Mouse (Mus musculus): ENCODE measurements around the gene Grik4.

Grik4 gene

DNA sequence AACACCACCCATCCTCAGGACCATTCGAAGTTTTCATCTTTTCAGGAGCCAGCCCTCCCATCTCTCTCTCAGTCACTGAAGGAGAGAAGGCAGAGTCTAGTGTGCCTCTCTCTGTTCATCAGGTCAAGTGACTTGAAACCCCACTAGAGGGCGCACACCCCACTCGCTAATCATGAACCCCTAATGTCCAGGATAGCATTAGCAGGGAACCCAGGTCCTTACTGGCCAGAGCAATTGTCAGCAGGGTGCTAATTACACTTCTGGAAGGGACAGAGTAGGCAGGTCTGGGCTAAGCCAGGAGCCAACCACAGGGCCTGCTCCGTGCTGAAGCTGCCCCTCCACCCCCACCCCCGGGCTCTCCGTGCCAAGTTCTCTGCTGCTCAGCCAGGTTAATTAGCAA, 371.1 kb downstream of the Grik4 start:
- CTCF ChIA-PET: no interaction called here

GRCm38 (mm10) chr9:42565921-42566320, 378.4 kb downstream of the Grik4 start:
- CTCF ChIA-PET: no interaction called here

- CTCF ChIA-PET: interaction anchor here (0.6 kb wide), 1 partner anchor 463 kb away, joined by 4 read pairs; no protein-coding TSS in a partner anchor
Observed at GRCm38 (mm10) chr9:42555186-42555585, 389.1 kb downstream of the Grik4 start.

DNA sequence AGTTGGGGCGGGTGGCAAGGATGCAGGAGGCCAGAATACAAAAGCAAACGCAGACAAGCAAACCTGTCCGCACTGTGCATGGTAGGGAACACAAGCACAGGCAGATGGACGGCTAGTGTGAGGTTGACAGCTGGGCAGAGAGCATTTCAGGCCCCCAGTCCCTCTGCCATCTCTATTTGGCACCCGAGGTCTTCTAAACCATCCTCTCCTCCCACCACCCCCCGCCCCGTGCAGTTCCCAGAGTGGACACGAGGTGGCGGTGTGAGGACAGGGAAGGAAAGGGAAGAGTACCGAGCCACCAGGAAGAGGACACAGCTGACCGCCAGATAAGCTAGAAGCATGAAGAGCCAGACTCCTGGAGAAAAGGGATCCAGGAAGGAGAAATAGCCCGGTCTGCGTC, 394.2 kb downstream of the Grik4 start:
- CTCF ChIA-PET: interaction anchor here (0.8 kb wide), 1 partner anchor 76 kb away, joined by 6 read pairs; no protein-coding TSS in a partner anchor

DNA sequence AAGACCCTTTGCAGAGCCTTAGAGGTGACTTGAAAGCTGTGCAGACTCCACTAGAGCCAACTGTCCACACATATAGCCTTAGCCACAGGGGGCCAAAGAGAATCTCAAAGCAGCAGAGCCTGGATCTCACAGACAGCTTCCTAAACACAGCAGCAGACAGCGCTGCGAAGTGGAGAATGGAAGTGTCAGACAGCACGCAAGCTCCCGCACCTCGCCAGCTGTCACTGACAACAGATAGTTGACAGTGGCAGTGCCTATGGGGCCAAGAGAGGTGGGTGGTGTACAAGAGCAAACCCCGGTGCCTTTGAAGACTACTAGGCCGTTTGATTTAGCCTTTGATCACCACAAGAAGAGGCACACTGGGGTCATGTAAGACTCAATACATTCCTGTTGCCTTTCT, 395.3 kb downstream of the Grik4 start:
- CTCF ChIA-PET: no interaction called here

GRCm38 (mm10) chr9:42544521-42544920, 399.8 kb downstream of the Grik4 start:
- CTCF ChIA-PET: interaction anchor here (0.5 kb wide), 1 partner anchor 10 kb away, joined by 5 read pairs; no protein-coding TSS in a partner anchor

DNA sequence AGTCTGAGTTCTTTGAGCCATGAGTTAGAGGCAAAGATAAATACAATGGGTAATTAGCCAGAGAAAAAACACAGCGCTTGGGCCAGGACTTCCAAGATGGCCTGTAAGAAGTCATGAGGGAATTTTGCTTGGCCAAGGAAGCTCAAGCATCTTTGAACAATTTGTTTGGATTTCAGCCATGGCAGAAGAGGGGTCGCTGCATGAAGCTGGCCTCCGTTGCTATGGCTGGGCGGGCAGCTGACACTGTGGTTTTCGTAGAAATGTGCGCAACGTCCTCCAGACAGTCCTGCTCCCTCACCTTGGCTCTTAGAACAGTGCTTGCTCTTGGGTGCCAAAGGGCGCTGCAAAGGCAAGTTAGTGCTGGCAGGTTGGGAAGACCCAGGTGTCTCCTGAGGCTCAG, 410.8 kb downstream of the Grik4 start:
- CTCF ChIA-PET: no interaction called here

GRCm38 (mm10) chr9:42533041-42533440, 411.3 kb downstream of the Grik4 start:
- CTCF ChIA-PET: no interaction called here

GRCm38 (mm10) chr9:42531951-42532350, 412.3 kb downstream of the Grik4 start:
- CTCF ChIA-PET: no interaction called here

GRCm38 (mm10) chr9:42530221-42531152, 413.8 kb downstream of the Grik4 start:
- CTCF ChIA-PET: no interaction called here

DNA sequence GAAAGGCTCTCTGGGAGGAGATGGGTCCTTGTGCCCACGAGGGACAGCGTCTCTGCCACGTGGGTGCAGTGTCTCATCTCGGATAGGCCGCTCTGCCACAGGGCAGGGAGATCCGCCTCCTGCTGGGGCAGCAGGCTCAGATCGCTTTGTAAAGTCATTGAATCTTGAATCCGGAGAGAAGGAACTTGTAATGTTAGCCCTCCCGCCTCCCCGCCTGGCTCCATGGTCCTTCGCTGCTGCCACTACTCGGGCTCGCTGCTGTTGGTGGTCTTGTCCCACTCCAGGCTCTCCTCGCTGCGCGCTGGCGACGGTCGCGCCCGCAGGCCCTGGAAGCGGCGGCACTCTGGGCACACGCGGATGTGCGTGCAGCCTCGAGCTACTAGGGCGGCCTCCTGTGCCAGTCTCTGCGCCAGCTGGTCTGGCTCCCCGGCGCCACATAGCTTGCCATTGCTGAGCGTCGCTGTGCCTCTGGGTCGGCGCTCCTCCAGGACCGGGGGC, 423.7 kb downstream of the Grik4 start:
- CTCF ChIA-PET: no interaction called here

- CTCF ChIA-PET: no interaction called here
Observed at GRCm38 (mm10) chr9:42518163-42518562, 426.1 kb downstream of the Grik4 start.

- CTCF ChIA-PET: no interaction called here
Observed at GRCm38 (mm10) chr9:42513159-42513558, 431.1 kb downstream of the Grik4 start.

- CTCF ChIA-PET: no interaction called here
Observed at GRCm38 (mm10) chr9:42512312-42512711, 432.0 kb downstream of the Grik4 start.

DNA sequence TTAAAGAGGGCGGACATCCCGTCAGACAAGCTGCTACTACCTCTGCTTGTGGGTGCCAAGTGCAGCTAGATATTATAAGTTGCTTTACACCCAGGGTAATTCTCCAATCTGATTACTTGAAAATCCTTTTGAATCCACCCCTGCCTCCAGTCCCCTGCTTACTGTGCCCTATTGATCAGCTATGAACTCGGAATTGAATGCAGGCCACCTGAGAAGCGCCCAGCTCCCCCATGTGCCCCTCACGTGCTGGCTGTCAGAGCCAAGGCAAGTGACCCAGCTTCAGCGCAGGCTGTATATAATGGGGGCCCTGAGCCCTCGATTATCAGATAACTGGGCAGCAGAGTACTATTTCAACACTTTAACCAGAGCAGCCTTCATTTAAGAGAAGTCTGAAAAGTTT, 436.1 kb downstream of the Grik4 start:
- CTCF ChIA-PET: no interaction called here

DNA sequence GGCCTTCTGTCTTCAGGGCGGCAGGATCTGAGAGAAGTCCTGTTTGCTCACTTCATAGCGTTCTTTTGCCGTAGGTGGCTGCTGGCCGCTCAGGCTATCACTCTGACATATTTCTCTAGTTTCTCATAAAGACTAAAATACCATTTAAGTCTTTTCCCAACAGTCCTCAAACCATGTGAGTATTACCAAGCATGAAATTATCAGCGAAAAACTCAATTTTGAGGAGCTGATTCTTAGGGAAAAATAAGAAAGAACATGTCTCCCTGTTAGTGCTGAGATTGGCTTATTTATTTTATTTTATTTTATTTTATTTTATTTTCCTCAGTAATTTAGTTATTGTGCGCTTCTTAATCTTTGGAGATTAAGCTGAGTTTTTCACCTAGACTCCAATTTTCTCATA, 436.6 kb downstream of the Grik4 start, which contains the start of gene Tbcel:
Gene Tbcel, minus strand, starts transcription at position 101 of the 400 bp plus-strand sequence.
- CTCF ChIA-PET: no interaction called here

- CTCF ChIA-PET: no interaction called here
Observed at GRCm38 (mm10) chr9:42507022-42507421, 437.3 kb downstream of the Grik4 start.

- CTCF ChIA-PET: no interaction called here
Observed at GRCm38 (mm10) chr9:42504971-42505510, 439.3 kb downstream of the Grik4 start.

DNA sequence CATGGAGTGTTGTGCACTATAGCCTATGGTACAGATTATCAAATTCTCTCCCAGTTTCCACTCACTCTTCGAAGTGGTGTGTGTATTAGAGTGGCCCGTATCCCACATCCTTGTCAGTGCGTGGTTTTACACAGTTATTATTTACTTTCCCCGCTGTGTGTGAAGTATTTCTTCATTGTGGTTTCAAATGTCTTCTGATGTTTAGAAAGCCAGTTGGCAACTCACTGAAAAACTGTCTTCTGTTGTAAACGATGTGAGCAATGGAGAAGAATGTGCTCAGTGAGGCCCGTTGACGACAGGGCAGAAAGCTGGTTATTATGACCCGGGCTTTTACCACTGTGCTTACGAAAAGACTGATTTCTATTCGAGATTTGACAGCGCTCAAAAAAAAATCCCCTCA, 439.7 kb downstream of the Grik4 start:
- CTCF ChIA-PET: no interaction called here

GRCm38 (mm10) chr9:42503709-42504108, 440.6 kb downstream of the Grik4 start:
- CTCF ChIA-PET: no interaction called here

DNA sequence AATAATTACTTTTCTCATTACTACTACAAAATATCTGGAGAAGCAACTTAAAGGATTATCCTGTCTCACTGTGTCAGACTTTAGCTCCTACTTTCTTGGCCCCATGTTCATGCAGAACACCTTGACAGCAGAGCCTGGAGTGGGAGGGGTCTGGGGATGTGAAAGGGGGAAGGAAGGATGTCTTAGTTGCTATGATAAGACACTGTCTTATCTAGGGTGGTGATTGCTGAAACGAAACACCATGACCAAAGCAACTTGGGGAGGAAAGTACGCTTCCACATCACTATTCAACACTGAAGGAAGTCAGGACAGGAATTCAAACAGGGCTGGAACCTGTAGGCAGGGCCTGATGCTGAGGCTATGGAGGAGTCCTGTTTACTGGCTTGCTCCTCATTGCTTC, 448.0 kb downstream of the Grik4 start:
- CTCF ChIA-PET: no interaction called here

GRCm38 (mm10) chr9:42491780-42492179, 452.5 kb downstream of the Grik4 start:
- CTCF ChIA-PET: no interaction called here

All from spleen, embryonic (tissue).